Comparison of ENCODE assay signal across 25 mouse cellular contexts in genomic region chr3:54103098-54103497, GRCm38 (mm10). TPM values are rescaled to one million over a fixed set of nuclear protein-coding genes. Genes with fewer than 3 reads are reported as not detected.
"Had no signal": no experiment of that assay in that cellular context is flagged by ENCODE, and none has a peak within 500 bp of the region (broad histone marks: within the 10 kb centered on the region; RNA-seq: fewer than 3 reads in every experiment).

No protein-coding gene starts in this region.

- DNase-seq: kidney, adult 18-20 months; kidney, adult 9 months; kidney, postnatal 14 days; kidney, postnatal 4 days; liver; lung, adult 18-20 months; lung, postnatal 10 days; lung, postnatal 36 days; right cerebral cortex, postnatal 14 days; spleen, adult 18-20 months; thymus, adult 18-20 months; thymus, postnatal 36 days had no signal

- H3K27me3 ChIP-seq: limb, embryonic 13.5 days; liver, embryonic 12.5 days; liver, embryonic 15.5 days; lung, embryonic 15.5 days; megakaryocyte, embryonic 14.5 days; midbrain, embryonic 13.5 days; neural tube, embryonic 13.5 days; stomach, embryonic 15.5 days had no signal

- H3K9ac ChIP-seq: limb, embryonic 13.5 days; liver, embryonic 12.5 days; liver, embryonic 15.5 days; lung, embryonic 15.5 days; midbrain, embryonic 13.5 days; neural tube, embryonic 13.5 days; stomach, embryonic 15.5 days had no signal

- H3K27ac ChIP-seq: limb, embryonic 10.5 days; limb, embryonic 13.5 days; liver, embryonic 12.5 days; liver, embryonic 15.5 days; lung, embryonic 15.5 days; midbrain, embryonic 10.5 days; midbrain, embryonic 13.5 days; neural tube, embryonic 13.5 days; stomach, embryonic 15.5 days had no signal

- H3K4me3 ChIP-seq: limb, embryonic 10.5 days; limb, embryonic 13.5 days; liver, embryonic 12.5 days; liver, embryonic 15.5 days; lung, embryonic 15.5 days; megakaryocyte, embryonic 14.5 days; midbrain, embryonic 10.5 days; midbrain, embryonic 13.5 days; myocyte; neural tube, embryonic 13.5 days; stomach, embryonic 15.5 days had no signal

- ATAC-seq: liver, embryonic 12.5 days; midbrain, embryonic 13.5 days; midbrain, embryonic 16.5 days had no signal

- H3K4me2 ChIP-seq: limb, embryonic 13.5 days; liver, embryonic 12.5 days; liver, embryonic 15.5 days; lung, embryonic 15.5 days; midbrain, embryonic 13.5 days; neural tube, embryonic 13.5 days; stomach, embryonic 15.5 days had no signal

- H3K36me3 ChIP-seq: limb, embryonic 10.5 days; limb, embryonic 13.5 days; liver, embryonic 12.5 days; liver, embryonic 15.5 days; lung, embryonic 15.5 days; midbrain, embryonic 10.5 days; midbrain, embryonic 13.5 days; neural tube, embryonic 13.5 days; stomach, embryonic 15.5 days had no signal

- H3K4me1 ChIP-seq: limb, embryonic 10.5 days; limb, embryonic 13.5 days; liver, embryonic 12.5 days; liver, embryonic 15.5 days; lung, embryonic 15.5 days; megakaryocyte, embryonic 14.5 days; midbrain, embryonic 10.5 days; midbrain, embryonic 13.5 days; neural tube, embryonic 13.5 days; stomach, embryonic 15.5 days had no signal

- H3K9me3 ChIP-seq: limb, embryonic 10.5 days; limb, embryonic 13.5 days; liver, embryonic 12.5 days; liver, embryonic 15.5 days; lung, embryonic 15.5 days; midbrain, embryonic 10.5 days; midbrain, embryonic 13.5 days; neural tube, embryonic 13.5 days; stomach, embryonic 15.5 days had no signal

RNA-seq across cellular contexts. Expression of gene Trpc4, which starts 52.7 kb away (rescaled TPM):
- polyA plus RNA-seq: liver, embryonic 15.5 days; myocyte; testis, adult 2 months had no signal
